In genomic region chr12:44345251-44345650, GRCm38 (mm10) we compare ENCODE assay signal across 33 mouse cellular contexts. TPM values are rescaled to one million over a fixed set of nuclear protein-coding genes. Genes with fewer than 3 reads are reported as not detected.
A peak's percentile ranks its signal among the peaks of the same experiment; 100 is the strongest.
DNase-seq lines count a peak whose midpoint lies in the region; ATAC-seq and TF ChIP-seq lines count a peak whose summit lies in the region.
"Had no signal": no experiment of that assay in that cellular context is flagged by ENCODE, and none has a peak within 500 bp of the region (broad histone marks: within the 10 kb centered on the region; RNA-seq: fewer than 3 reads in every experiment).

No protein-coding gene starts in this region.

- H3K36me3 ChIP-seq in forebrain, embryonic 11.5 days (ENCODE audit: control insufficient read depth, insufficient read depth, low read length) = no peaks in the 10 kb centered on the region
- H3K36me3 ChIP-seq in forebrain, postnatal 0 days (ENCODE audit: insufficient read depth) = no peaks in the 10 kb centered on the region
- H3K36me3 ChIP-seq: embryonic facial prominence, embryonic 10.5 days; embryonic facial prominence, embryonic 15.5 days; intestine, embryonic 15.5 days; limb, embryonic 10.5 days; limb, embryonic 15.5 days; liver, embryonic 13.5 days; midbrain, embryonic 13.5 days; stomach, embryonic 15.5 days had no signal

- H3K9ac ChIP-seq in forebrain, embryonic 11.5 days (ENCODE audit: low read length) = no peak overlapping the region
- H3K9ac ChIP-seq in forebrain, postnatal 0 days = no peak overlapping the region
- H3K9ac ChIP-seq: embryonic facial prominence, embryonic 15.5 days; intestine, embryonic 15.5 days; limb, embryonic 15.5 days; liver, embryonic 13.5 days; midbrain, embryonic 13.5 days; stomach, embryonic 15.5 days had no signal

- no peak overlapping the region for H3K27ac ChIP-seq in forebrain, embryonic 11.5 days (ENCODE audit: low read depth, low read length)
- H3K27ac ChIP-seq in forebrain, postnatal 0 days (ENCODE audit: low read depth, low read length) = no peak overlapping the region
- peak overlapping the region; percentile 63 for H3K27ac ChIP-seq in layer of hippocampus, adult 2 months
- H3K27ac ChIP-seq: embryonic facial prominence, embryonic 10.5 days; embryonic facial prominence, embryonic 15.5 days; heart, adult 2 months; intestine, embryonic 15.5 days; limb, embryonic 10.5 days; limb, embryonic 15.5 days; liver, embryonic 13.5 days; stomach, embryonic 15.5 days had no signal

- no peak overlapping the region for H3K4me2 ChIP-seq in forebrain, embryonic 11.5 days (ENCODE audit: low read depth, low read length, severe bottlenecking)
- H3K4me2 ChIP-seq in forebrain, postnatal 0 days (ENCODE audit: low read depth) = no peak overlapping the region
- H3K4me2 ChIP-seq: embryonic facial prominence, embryonic 15.5 days; intestine, embryonic 15.5 days; limb, embryonic 15.5 days; liver, embryonic 13.5 days; midbrain, embryonic 13.5 days; stomach, embryonic 15.5 days had no signal

- no peaks in the 10 kb centered on the region for H3K27me3 ChIP-seq in forebrain, embryonic 11.5 days (ENCODE audit: control insufficient read depth, insufficient read depth, low read length)
- H3K27me3 ChIP-seq in forebrain, postnatal 0 days (ENCODE audit: insufficient read depth, low read length) = no peaks in the 10 kb centered on the region
- H3K27me3 ChIP-seq: embryonic facial prominence, embryonic 15.5 days; intestine, embryonic 15.5 days; limb, embryonic 15.5 days; liver, embryonic 13.5 days; megakaryocyte, embryonic 14.5 days; midbrain, embryonic 13.5 days; stomach, embryonic 15.5 days had no signal

- H3K4me1 ChIP-seq in forebrain, embryonic 11.5 days (replicated peaks; ENCODE audit: control insufficient read depth, insufficient read depth, low read length) = peaks cover 10% of the 10 kb centered on the region
- H3K4me1 ChIP-seq in forebrain, postnatal 0 days (ENCODE audit: insufficient read depth) = 0 out of 2 replicates have a peak, but pooled peaks cover 9% of the 10 kb centered on the region
- H3K4me1 ChIP-seq: embryonic facial prominence, embryonic 15.5 days; intestine, embryonic 15.5 days; limb, embryonic 10.5 days; limb, embryonic 15.5 days; liver, embryonic 13.5 days; stomach, embryonic 15.5 days had no signal

- H3K4me3 ChIP-seq in forebrain, embryonic 11.5 days (ENCODE audit: low read depth, low read length) = no peak overlapping the region
- no peak overlapping the region for H3K4me3 ChIP-seq in forebrain, postnatal 0 days (ENCODE audit: low read depth, low read length)
- no peak overlapping the region for H3K4me3 ChIP-seq in layer of hippocampus, adult 2 months
- H3K4me3 ChIP-seq: embryonic facial prominence, embryonic 10.5 days; embryonic facial prominence, embryonic 15.5 days; heart, adult 2 months; intestine, embryonic 15.5 days; limb, embryonic 10.5 days; limb, embryonic 15.5 days; liver, embryonic 13.5 days; megakaryocyte, embryonic 14.5 days; midbrain, embryonic 13.5 days; stomach, embryonic 15.5 days had no signal

- no peaks in the 10 kb centered on the region for H3K9me3 ChIP-seq in forebrain, embryonic 11.5 days (ENCODE audit: control insufficient read depth, low read length)
- H3K9me3 ChIP-seq in forebrain, postnatal 0 days (ENCODE audit: low read length) = no peaks in the 10 kb centered on the region
- H3K9me3 ChIP-seq: embryonic facial prominence, embryonic 10.5 days; embryonic facial prominence, embryonic 15.5 days; intestine, embryonic 15.5 days; limb, embryonic 10.5 days; limb, embryonic 15.5 days; liver, embryonic 13.5 days; megakaryocyte, embryonic 14.5 days; midbrain, embryonic 13.5 days; stomach, embryonic 15.5 days had no signal

- TF ChIP-seq CTCF in forebrain, postnatal 0 days (IDR thresholded peaks at IDR 0.05; ENCODE audit: low read depth) = no peak
- no peak for TF ChIP-seq CTCF in layer of hippocampus, adult 2 months (conservative IDR thresholded peaks at IDR 0.05)
- TF ChIP-seq CTCF in brain, embryonic 14.5 days (IDR thresholded peaks at IDR 0.05; ENCODE audit: borderline replicate concordance, extremely low read depth, insufficient read depth, insufficient read length) = no peak

- 31% methylated on average over 5 of the region's 5 CpGs for whole genome bisulfite sequencing in forebrain, embryonic 11.5 days
- WGBS in forebrain, postnatal 0 days = 11% methylated on average over 5 of the region's 5 CpGs

- ATAC-seq in forebrain, embryonic 11.5 days (replicated peaks; ENCODE audit: low FRiP score) = 0 out of 2 replicates have a peak, but pooled peaks have one; percentile 42
- ATAC-seq in forebrain, postnatal 0 days = no peak
- ATAC-seq: hindbrain, embryonic 16.5 days; intestine, embryonic 15.5 days; lung, postnatal 0 days; midbrain, embryonic 13.5 days had no signal

- TF ChIP-seq POLR2A in brain, embryonic 14.5 days (IDR thresholded peaks at IDR 0.05; ENCODE audit: borderline replicate concordance, extremely low read depth, insufficient read depth, insufficient read length, poor library complexity, severe bottlenecking) = no peak

- DNase-seq in forebrain, embryonic 11.5 days (ENCODE audit: low spot score) = no peak
- no peak for DNase-seq in forebrain, postnatal 0 days
- DNase-seq in layer of hippocampus, adult 2 months (ENCODE audit: low spot score in 2 of 2) = no peak
- DNase-seq in layer of hippocampus, postnatal 14 days (ENCODE audit: low spot score in 2 of 2) = no peak
- peak; percentile 65 for DNase-seq in brain, embryonic 14.5 days (ENCODE audit: low read depth)
- DNase-seq in retina, postnatal 1 day = peak; percentile 51
- no peak for DNase-seq in gastrocnemius, postnatal 10 days
- DNase-seq: adrenal gland, postnatal 14 days; cerebellum, adult 11-12 months; cerebellum, adult 9-11 months; gastrocnemius, postnatal 36 days; heart, adult 2 months; heart, postnatal 14 days; kidney, adult 2 months; kidney, postnatal 36 days; layer of hippocampus, postnatal 36 days; liver, embryonic 13.5 days; lung, adult 18-20 months; lung, postnatal 4 days; thymus, adult 18-20 months; thymus, postnatal 25 days had no signal

RNA-seq across cellular contexts. Expression of gene Nrcam, which starts 16.6 kb away (rescaled TPM):
- polyA plus RNA-seq in forebrain, embryonic 11.5 days (2014; fragmentation: Nextera tagmentation; extraction: Ambion mirVana) = 44.0 and 50.1 TPM in 2 replicates
- 147 and 185 TPM in 2 replicates for total RNA-seq in forebrain, postnatal 0 days (2014; rRNA removed)
- 87.5 and 101 TPM in 2 replicates for polyA plus RNA-seq in forebrain, postnatal 0 days (2015; fragmentation: Nextera tagmentation; extraction: Ambion mirVana)
- total RNA-seq in layer of hippocampus, adult 2 months (2021) = 100 to 1,000 TPM; 510 to 546 TPM
- 100 to 1,000 TPM; 447 to 466 TPM for total RNA-seq in layer of hippocampus, postnatal 14 days (2021)
- polyA plus RNA-seq in brain, embryonic 14.5 days (2012; rRNA removed) = 61.2 and 89.1 TPM in 2 replicates
- 1 to 10 TPM; 3.6 to 4.7 TPM for total RNA-seq in gastrocnemius, postnatal 10 days (2021)
- total RNA-seq: monocyte, adult 5-6 weeks; neutrophil, adult 5-6 weeks had no signal

Comparison
In these comparisons a context has a peak if more than half of its experiments do, and no peak if none do; other contexts are left out.
1. DNase-seq: peak in brain, embryonic 14.5 days (single experiment) and retina, postnatal 1 day (single experiment); none in forebrain, embryonic 11.5 days (single experiment), forebrain, postnatal 0 days (single experiment), layer of hippocampus, adult 2 months (0 of 2), layer of hippocampus, postnatal 14 days (0 of 2) and gastrocnemius, postnatal 10 days (single experiment).
2. RNA of gene Nrcam, which starts 16.6 kb away (total RNA-seq): 510 to 546 TPM in layer of hippocampus, adult 2 months, 447 to 466 TPM in layer of hippocampus, postnatal 14 days and 147 to 185 TPM in forebrain, postnatal 0 days; 3.6 to 4.7 TPM in gastrocnemius, postnatal 10 days; every median in the first group is over 10 times any median in the second.